Mouse (Mus musculus) spleen, adult 2 months (tissue): ENCODE data around the gene Arhgap10.

Experiments used
- CTCF ChIP-seq: fragments of 200-500 bp; IDR thresholded peaks from 2 replicates; pipeline ENCODE4 v1.5.1; 2011; ENCODE audit warnings: mild to moderate bottlenecking, inconsistent platforms; ENCODE audit not compliant: insufficient read depth, insufficient read length, insufficient replicate concordance; ENCODE audit errors: extremely low read depth
- POLR2A ChIP-seq: fragments of 200-500 bp; IDR thresholded peaks from 2 replicates; pipeline ENCODE4 v1.6.1; 2011; ENCODE audit warnings: low read depth, low read length, inconsistent platforms

DNA sequence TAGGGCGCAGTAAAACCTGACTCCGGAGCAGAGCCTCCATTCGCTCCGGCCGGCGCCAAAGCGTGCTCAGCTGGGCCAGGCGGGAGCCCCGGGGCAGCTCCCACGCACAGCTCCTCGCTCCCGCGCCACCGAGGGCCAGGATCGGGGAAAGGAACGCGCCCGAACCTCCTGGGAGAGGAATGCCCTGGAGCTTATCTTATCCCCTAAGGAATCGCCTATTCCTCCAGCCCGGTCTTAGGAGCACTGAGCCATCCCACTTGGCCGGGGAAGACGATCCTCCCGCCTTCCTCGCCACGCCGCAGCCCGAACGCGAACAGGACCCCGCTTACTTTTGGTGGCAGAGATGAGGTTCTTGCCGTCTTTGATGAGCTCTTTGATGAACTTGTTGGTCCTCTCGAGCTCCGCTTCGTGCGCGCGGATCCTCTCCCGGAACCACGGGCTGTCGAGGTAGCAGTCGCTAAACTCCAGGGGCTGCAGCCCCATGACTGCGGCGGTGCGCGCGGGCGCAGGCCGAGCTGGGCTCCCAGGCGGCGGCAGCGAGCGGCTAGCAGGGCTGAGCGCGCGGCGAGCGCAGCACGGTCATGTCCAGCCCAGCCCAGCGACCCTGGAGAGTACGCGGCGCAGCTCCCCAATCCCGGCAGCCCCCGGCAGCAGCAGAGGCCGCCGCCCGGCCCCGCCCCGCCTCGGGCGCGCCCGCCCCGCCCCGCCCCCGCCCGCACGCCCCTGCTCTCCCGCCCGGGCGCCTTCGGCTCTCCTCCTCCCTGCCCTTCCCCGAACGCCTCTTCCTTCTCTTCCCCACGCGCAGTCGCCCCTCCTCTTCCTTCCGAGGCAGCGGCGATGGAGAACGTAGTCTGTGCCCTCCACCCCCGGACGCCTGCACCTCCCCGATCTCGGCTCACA is at the start of gene Arhgap10:
- TF ChIP-seq CTCF, result no peak
- TF ChIP-seq POLR2A, result no peak; the same call in 1 of the 2 replicates
